Mouse (Mus musculus): ENCODE data around the gene Pam16.

The Pam16 gene

GRCm38 (mm10) chr16:4611193-4611592, 13.6 kb downstream of the Pam16 start:
- DNase-seq (ENCODE audit: low spot score in 2 of 2) = no peak

GRCm38 (mm10) chr16:4608532-4609059, 16.2 kb downstream of the Pam16 start:
- no peak for DNase-seq (ENCODE audit: low spot score in 2 of 2)

GRCm38 (mm10) chr16:4607818-4608531, 16.8 kb downstream of the Pam16 start:
- DNase-seq (ENCODE audit: low spot score in 2 of 2) = peak; percentile 70 to 84

- DNase-seq (ENCODE audit: low spot score in 2 of 2) = no peak
These were observed 18.2 kb downstream of the Pam16 start for GRCm38 (mm10) chr16:4606431-4607084.

- no peak for DNase-seq (ENCODE audit: low spot score in 2 of 2)
These were observed 19.2 kb downstream of the Pam16 start for GRCm38 (mm10) chr16:4605514-4606131.

- no peak for DNase-seq (ENCODE audit: low spot score in 2 of 2)
These were observed 20.4 kb downstream of the Pam16 start for GRCm38 (mm10) chr16:4604293-4604837.

GRCm38 (mm10) chr16:4603453-4603837, 21.3 kb downstream of the Pam16 start:
- DNase-seq (ENCODE audit: low spot score in 2 of 2) = no peak

GRCm38 (mm10) chr16:4602766-4603452, 21.9 kb downstream of the Pam16 start:
- no peak for DNase-seq (ENCODE audit: low spot score in 2 of 2)

GRCm38 (mm10) chr16:4602189-4602588, 22.6 kb downstream of the Pam16 start:
- no peak for DNase-seq (ENCODE audit: low spot score in 2 of 2)

GRCm38 (mm10) chr16:4600701-4601310, 24.0 kb downstream of the Pam16 start:
- no peak for DNase-seq (ENCODE audit: low spot score in 2 of 2)

GRCm38 (mm10) chr16:4599616-4600015, 25.2 kb downstream of the Pam16 start:
- no peak for DNase-seq (ENCODE audit: low spot score in 2 of 2)

- DNase-seq (ENCODE audit: low spot score in 2 of 2) = no peak
These were observed 25.8 kb downstream of the Pam16 start for GRCm38 (mm10) chr16:4598891-4599543.

GRCm38 (mm10) chr16:4598041-4598440, 26.7 kb downstream of the Pam16 start:
- no peak for DNase-seq (ENCODE audit: low spot score in 2 of 2)

GRCm38 (mm10) chr16:4597296-4597695, 27.5 kb downstream of the Pam16 start:
- DNase-seq (ENCODE audit: low spot score in 2 of 2) = no peak

- DNase-seq (ENCODE audit: low spot score in 2 of 2) = no peak
These were observed 28.0 kb downstream of the Pam16 start for GRCm38 (mm10) chr16:4596836-4597235.

GRCm38 (mm10) chr16:4596141-4596728, 28.6 kb downstream of the Pam16 start:
- no peak for DNase-seq (ENCODE audit: low spot score in 2 of 2)

- no peak for DNase-seq (ENCODE audit: low spot score in 2 of 2)
These were observed 29.2 kb downstream of the Pam16 start for GRCm38 (mm10) chr16:4595527-4595963.

GRCm38 (mm10) chr16:4594814-4595526, 29.8 kb downstream of the Pam16 start:
- DNase-seq (ENCODE audit: low spot score in 2 of 2) = no peak

- DNase-seq (ENCODE audit: low spot score in 2 of 2) = no peak
These were observed 30.6 kb downstream of the Pam16 start, which contains the start of gene Glis2 for GRCm38 (mm10) chr16:4593971-4594813. TSS of gene Glis2 (plus strand) at chr16:4594713.

Measured in natural killer cell, adult 2 months (primary cell).